Mouse (Mus musculus) monocyte, adult 2 months (primary cell): ENCODE data around the gene Sphk2.

Source experiments
- DNase-seq, 2 experiments: peaks; one replicate each; pipeline ENCODE4 v3.0.0; 2022; ENCODE audit warnings: low spot score in 2 of 2, low read depth in 1 of 2

Sphk2 gene

DNA sequence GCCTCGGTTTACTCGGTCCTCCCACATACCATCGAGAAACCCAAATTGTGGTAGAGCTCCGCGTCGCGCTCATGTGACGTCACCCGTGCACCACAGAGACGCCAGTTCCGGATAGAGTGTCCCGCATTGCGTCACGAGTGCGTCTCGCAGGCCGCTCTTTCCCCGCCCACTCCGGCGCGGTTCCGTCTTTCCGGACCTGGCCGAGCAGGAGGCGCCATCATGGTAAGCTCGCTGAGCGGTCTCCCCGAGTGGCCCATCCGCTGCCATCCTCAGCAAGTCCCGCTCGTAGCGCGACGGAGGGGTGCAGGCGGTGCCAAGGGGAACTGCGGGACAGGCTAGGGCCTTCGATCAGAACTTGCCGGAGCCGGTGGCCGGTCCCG, at the start of gene Sphk2:
Sphk2 (minus strand) TSS at position 85 of the 380 bp plus-strand sequence.
- peak; percentile 94 to 99 for DNase-seq

DNA sequence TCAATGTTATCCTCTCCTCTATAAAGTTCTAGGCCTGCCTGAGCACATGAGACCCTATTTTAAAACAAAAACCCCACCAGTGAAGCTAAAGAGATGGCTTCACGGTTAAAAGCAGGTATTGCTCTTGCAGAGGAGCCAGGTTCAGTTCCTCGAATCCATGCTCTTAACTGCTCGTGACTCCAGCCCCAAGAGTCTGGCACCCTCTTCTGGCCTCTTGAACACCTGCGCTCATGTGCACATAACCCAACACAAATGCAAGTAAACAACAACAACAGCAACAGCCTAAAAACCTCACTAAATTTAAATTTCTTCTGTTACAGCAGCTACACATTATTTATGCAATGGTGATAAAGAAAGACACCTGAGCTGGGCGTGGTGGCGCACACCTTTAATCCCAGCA, 49.7 kb upstream of the Sphk2 start:
- DNase-seq: no peak

DNA sequence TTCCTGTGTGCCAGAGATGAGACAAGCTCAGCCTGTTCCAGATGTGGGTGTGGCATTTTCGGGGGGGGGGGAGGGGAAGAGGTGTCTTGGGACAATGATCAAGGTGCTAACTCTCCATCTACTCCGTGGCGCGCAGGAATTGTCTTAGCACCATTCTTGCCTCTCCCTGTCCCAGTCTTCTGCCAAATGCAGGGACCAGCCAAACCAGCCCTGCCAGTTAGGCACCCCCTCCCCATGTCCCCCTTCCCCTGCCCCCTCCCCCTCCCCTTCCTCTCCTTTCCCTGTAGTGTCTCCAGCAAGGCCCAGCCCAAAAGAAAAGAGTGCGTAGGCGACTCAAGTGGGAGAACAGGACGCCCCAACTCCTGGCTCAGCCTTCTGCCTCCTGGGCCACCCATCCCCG, 49.0 kb upstream of the Sphk2 start:
- DNase-seq: no peak

DNA sequence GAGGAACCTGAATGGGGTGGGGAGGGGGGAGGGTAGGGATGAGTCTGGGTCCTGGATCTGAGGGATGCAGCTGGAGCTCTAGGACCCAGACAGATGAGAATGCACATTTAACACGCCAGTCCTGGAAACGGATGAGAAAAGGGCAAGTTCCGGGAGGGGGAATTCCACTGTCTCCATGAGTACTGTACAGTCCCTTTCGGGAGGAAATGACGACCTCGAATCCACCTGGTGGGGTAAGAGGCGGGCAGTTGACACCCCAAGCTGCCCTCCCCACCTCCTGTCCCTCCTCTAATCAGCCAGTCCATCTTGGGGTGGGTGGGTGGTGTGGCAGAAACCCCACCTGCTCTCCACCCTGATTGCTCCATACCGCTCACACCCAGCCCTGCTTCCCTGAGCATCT, 48.2 kb upstream of the Sphk2 start:
- no peak for DNase-seq

DNA sequence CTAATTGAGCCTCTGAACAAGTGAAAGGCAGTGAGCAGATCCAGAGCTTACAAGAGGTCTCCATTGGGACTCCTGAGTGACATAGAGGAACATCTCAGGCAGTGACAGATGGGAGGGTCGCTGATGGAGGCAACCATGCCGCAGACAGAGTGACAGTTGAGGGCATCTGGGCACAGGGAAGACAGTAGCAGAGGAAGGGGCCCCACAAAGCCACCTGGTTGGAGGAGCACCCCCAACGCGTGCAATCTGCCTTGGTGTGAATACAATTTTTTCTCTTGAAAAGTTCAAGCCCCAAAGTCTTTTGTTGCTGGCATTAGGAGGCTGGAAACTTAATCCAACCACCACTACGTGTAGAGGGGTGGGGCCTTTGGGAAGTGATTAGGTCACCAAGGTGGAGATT, 42.3 kb upstream of the Sphk2 start:
- no peak for DNase-seq

DNA sequence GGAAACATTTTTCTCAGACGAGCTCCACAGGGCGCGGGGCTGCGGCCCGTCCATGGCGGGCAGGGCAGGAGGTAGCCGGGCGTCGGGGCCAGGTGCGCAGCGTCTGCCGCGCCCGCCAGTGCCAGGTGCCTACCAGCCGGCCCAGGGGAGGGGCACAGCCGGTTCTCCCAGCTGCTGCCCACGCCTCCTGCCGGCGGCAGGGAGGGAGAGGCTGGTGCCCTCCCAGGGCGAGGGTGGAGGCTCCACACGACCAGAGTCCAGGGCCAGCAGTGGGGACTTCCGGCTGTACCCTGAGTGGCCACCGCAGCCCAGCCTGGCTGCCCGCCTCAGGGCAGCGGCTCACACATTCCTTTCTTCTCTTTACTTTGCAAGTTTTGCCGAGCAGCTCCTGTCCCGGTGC, 41.6 kb upstream of the Sphk2 start:
- no peak for DNase-seq

DNA sequence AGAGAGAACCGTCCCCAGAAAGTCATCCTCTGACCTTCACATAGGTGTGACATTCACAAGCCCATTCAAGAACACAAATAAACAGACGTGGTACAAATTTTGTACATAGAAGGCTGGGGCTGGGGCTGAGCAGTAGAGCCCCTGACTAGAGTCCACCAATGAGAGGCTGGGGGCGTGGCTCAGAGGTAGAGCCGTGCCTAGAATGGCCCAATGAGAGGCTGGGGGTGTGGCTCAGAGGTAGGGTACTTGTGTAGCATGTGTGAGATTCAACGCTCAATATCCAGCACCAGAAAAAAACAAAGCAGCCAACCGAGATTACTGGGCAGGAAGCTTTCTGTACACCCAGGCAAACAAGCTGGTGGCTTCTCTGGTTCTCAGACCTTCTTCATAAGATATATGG, 37.9 kb upstream of the Sphk2 start:
- no peak for DNase-seq

DNA sequence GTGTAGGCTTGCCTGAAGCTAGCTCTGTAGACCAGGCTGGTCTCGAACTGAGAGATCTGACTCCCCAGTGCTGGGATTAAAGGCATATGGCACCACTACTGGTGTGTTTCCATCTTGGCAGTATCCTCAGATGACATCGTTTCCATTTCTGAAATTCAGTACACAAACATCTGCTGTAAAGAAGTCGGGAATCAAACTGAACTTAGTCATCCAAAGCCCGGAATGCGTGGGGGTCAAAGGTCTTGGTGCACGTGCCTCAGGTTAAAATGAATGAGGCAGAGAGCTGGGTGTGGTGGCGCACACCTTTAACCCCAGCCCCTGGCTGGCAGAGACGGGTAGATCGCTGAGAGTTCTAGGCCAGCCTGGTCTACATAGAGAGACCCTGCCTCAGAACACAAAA, 32.4 kb upstream of the Sphk2 start:
- no peak for DNase-seq

DNA sequence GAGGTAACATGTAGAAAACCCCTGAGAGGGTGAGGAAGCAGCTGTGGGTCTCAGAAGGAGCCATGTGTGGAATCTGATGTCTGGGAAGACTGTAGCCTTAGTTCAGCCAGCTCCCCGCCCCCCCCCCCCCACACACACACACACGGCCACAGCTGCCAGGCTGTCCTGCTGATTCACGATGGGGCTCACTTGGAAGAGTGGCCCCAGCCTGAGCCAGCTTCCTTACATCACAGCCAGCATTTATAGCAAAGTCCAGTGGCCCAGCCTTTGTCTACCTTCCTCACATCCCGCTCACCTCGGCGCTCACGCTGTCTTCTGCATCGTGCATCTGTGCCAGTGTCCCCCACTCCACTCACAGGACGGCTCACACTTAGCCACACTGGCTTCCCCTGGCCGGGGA, 31.6 kb upstream of the Sphk2 start:
- DNase-seq: no peak

DNA sequence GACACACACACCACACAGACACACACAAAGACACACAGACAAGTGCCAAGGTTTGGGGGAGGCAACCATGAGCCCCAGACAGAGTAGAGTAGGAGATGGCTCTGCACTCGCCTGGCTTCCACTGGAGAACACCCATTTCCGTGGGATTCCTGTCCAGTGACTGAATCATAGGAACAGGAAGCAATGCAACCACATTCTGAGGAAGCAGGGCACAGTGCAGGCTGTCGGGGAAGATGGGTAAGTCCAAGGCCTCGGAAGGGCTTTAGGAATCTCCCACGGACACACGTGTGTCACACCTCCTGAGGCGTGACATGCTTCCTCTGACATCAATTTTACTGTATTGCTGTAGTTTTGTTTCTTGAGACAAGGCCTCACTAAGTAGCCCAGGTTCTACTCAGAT, 30.3 kb upstream of the Sphk2 start:
- DNase-seq: no peak

DNA sequence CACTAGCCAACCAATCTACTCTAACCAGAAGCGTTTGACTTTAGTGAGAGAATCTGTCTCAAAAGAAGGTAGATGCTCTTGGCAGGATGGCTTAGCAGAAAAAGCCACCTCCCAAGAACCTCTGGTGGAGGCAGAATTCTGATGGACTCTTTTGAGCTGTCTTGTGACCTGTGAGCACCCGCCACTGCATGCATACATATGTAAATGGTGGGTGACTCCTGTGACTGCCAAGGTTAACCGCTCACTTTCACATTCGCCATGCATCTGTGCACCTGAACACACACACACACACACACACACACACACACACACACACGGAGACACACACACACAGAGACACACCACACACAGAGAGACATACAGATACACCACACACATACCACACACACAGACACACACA, 29.6 kb upstream of the Sphk2 start:
- DNase-seq: no peak

DNA sequence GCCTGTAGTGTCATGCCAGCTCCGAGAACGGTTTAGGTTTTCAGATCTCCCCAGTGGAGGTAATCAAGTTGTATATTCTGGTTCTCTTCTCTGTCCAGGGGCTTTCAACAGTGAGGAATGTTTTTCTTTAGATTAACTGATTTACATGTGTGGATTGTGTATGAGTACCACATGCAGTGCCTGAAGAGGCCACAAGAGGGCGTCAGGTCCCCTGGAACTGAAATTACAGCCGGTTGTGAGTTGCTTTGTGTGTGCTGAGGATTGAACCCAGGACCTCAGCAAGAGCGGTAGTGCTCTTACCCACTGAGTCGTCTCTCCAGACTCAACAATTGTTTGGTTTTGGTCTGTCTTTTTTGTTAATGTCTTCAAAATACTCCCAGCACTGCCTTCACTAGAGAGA, 28.7 kb upstream of the Sphk2 start:
- DNase-seq: no peak

DNA sequence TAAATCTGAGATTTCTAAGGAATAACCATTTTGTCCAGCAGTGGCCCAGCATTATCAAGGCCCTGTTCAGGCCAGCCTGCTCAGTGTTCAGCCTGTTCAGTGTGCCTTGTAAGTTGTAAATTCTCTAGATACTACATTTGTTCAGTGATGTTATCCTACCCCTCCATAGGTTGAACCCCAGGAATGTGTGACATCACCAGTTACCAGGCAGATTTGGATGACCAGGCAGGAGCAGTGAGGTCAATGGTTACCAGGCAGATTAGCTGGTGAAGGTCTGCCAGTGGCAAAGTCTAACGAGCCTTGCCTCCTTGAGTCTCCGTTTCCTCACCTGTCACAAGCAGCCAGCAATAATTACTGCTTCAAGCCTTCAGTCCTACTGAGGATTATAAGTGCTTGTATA, 26.6 kb upstream of the Sphk2 start:
- DNase-seq: peak; percentile 33 to 71

DNA sequence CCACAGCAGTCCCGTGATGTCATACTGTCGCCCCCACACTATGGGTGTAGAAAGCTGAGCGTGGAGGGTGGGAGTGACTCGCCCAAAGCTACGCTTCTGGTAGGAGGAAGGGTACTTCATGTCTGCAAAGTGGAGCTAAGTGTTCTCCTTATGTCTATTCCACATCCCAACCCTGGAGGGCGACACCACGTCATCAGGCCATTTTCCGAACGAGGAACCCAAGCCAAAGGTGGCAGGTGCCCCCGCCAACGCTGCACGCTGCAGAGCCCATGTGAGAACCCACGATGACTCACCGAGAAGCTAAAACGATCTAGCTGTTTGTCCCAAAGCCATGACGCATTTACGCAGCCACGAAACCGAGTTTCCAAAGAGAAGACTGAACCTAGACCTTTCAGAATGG, 24.5 kb upstream of the Sphk2 start:
- no peak for DNase-seq

DNA sequence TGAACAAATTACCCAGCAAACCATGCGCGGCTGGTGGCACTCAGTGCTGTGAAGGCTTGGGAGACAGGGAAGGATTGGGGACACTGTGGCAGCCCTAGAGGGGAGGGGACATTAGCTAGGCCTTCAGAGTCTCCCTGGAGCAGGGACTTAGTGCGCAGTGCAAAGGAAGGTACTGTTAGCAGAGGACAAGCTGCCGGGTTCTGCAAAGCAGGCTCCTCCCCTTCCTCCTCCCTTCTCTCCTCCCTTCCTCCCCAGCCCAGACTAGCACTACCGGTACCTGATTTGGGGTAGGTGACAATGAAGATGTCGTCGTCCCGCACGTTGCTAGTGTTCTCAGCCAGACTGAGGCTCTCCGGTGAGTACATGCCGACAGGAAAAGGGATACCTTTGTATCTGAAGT, 24.0 kb upstream of the Sphk2 start:
- DNase-seq: no peak

DNA sequence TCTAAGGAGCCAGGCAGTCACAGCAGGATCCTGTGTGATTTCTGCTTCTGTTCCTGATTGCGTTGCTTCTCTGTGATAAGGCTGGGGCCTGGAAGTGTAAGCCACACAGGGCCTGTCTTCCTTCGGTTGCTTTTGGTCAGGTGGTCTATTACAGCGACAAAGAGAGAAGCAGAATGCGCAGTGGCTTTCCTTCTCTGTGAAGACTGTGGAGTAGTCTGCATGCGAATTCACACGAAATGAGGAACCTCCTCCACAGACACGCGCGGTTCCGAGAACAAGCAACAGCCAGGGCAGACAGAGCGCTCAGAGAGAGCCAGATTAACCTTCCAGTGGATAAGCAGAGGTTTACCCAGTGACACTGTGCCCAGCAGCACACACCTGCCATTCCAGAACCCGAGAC, 23.5 kb upstream of the Sphk2 start:
- DNase-seq: no peak

DNA sequence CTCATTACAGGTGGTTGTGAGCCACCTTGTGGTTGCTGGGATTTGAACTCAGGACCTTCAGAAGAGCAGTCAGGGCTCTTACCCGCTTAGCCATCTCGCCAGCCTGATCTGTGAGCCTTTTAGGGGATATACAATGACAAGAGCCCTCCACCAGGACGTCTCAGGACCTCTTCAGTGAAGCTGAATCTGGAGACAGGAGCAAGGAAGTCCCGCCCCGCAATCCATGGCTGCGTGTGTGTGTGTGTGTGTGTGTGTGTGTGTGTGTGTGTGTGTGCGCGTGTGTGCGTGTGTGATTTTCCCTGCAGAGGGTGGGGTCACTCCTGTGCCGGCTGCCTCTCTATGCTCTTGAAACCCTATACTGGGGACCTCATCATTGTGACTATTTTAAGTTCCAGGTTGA, 22.0 kb upstream of the Sphk2 start:
- DNase-seq: no peak

DNA sequence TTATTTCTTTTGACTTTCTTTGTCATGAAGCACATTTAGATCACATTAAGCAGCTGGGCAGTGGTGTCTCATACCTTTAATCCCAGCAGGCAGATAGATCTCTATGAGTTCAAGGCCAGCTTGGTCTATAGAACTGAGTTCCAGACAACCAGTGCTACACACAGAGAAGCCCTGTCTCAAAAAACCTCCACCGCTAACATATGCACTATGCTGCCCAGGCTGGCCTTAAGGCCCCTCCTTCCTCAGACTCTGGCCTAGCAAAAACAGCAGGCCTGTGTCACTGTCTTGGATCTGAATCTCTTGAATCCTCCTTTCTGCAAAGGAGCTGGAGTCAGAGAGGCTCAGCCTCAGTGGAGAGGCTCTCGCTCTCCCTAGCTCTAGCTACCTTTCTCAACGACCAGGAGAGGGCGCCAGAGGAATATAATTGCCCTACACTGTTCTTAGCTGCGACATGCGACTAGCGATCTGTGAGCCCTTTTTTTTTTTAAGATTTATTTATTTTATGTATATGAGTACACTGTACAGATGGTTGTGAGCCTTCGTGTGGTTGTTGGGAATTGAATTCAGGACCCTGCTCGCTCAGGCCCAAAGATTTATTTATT, 21.5 kb upstream of the Sphk2 start:
- DNase-seq: peak in 1 of 2 experiments; percentile 61

DNA sequence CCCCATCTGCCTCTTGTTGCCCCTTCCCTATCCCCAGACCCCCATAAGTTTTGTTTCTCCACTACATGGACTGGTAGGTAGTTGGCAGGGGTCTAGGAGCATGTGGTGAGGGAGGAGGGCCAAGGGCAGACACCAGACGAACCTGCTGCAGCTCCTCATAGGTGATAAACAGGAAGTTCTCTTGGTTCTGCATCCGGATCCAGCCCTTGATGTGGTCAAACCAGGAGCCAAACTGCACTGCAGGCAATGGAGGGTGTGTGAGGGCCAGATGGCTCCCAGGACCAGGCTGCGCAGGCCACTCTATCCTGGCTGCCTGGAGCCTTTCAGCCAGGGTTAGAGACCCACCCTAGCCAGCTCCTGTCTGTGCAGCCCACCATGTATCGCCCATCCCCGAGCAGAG, 15.7 kb upstream of the Sphk2 start:
- DNase-seq: no peak

DNA sequence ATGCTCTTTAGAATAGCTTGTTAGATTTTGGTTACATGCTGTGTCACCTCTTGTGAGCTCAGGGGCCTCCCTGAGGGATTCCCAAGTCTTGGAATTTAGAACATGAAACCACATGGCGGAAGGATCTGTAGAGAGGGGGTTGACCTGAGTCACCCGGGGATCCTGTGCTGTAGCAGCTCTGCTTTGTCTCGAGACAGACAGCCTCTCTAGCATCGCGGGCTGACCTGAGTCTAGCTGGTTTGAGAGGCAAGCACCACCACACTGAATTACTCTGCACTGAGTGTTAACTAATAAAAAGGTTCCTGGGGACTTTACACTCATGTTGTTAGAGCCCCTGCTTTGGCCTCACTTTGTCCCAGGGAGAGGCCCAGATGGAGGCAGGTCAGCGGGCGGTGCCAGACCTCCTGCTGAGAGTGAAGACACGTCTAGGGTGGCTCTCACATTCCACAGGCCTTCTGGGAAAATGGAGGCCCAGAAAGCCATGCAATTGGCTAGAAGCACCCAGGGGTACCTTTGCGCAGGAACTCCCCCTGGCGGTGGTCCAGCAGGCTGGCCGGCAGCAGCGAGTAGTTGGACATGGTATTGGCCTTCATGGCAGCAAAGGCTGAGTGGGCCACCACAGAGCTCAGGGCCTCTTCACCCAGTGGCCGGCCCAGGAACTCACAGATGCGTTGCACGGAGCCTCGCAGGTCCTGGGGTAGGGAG, 13.1 kb upstream of the Sphk2 start:
- DNase-seq: no peak

DNA sequence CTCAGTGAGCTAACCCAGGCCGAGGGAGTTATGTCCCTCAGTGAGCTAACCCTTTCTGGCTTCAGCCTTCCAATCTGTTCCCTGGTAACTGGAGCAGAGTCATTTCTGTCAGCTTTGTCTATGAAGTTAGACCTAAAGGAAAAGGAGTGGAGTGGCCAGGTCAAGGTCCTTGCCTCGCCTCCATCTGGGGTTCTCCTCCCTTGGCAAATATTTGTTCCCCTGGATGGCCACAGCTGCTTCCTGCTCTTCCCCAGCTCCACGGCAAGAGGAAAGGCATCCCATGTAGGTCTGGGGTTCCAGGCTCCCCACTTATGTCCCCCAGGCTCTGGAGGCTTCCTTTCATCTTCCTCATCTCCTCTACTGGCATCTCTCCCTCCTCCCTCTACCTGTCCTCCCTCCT, 9.8 kb upstream of the Sphk2 start:
- DNase-seq: no peak

DNA sequence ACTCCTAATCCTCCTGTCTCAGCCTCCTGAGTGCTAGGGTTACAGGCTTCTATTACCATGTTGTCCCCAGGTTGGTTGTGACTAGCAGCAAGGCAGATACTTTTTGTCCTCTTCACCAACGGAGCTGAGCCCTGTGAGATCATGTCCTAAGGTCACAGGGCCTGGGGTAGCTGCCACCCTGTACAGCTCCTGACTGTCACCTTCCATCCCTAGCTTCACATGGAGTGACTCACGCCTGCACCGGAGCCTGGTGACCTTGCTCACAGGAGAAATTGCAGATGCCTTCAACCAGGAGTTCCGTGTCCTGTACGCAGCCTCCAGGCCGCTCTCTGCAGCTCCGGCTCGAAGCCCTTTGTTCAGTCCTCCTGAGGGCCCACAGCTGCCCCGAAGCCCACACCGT, 8.6 kb upstream of the Sphk2 start:
- DNase-seq: no peak

DNA sequence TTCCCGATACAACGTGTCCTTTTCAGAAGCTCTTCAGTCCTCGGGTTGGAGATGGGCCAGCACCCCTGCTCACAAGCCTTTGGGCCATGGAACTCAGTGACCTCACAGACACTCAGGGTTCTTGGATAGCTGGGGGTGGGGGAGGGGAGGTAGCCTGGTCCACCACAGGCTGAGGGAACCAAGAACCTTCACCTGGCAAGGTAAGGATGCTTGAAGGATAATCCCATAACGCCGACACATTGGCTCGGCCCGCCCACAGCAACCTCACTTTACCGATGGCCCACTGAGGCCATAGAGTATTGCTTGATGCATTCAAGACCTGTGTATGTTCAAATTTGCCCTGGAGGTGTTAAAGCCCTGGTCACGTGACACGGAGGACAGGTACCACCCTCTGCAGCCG, 7.9 kb upstream of the Sphk2 start, which contains the start of gene Spaca4:
Spaca4 (minus strand) TSS at position 101 of the 400 bp plus-strand sequence.
- no peak for DNase-seq
